Mouse (Mus musculus) urinary bladder, adult 2 months (tissue): Measurements from ENCODE around the gene Ust. TPM values are rescaled to one million over a fixed set of nuclear protein-coding genes. Genes with fewer than 3 reads are reported as not detected.

ENCODE experiments used
- DNase-seq: peaks from one replicate; pipeline ENCODE4 v3.0.0; 2022; ENCODE audit warnings: low spot score
- polyA plus RNA-seq: library from polyadenylated mRNA; depleted of rRNA; stranded (reverse); fragments of >200 nt; gene quantifications from 2 replicates; pipeline ENCODE4 v1.2.3, GENCODE M21; 2012

The Ust gene
- polyA plus RNA-seq, 1 experiment, result 5.7 TPM

- no peak for DNase-seq
Observed at GRCm38 (mm10) chr10:8330006-8330405, 188.6 kb downstream of the Ust start.

- DNase-seq, result peak; percentile 36
Observed at GRCm38 (mm10) chr10:8323304-8323765, 195.3 kb downstream of the Ust start.

GRCm38 (mm10) chr10:8320771-8321170 is 197.9 kb downstream of the Ust start:
- no peak for DNase-seq

DNA sequence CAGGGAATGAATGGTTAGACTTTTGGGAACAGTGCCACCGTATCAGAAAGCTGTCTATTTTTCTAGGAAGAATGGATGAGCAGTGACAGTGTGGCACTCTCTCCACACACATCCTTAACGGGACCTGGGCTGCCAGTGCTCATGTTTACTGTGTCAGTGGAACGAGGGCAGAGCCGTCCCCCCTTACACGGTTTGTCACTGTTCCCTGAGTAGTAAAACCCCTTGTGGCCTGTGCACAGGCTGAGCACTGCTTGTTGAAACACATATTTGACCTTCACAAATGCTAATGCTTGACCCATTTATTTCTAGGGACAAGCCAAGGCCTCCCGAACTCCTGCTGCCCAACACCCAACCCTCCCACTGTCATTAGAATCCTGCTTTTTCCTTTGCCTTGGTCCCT is 209.2 kb downstream of the Ust start:
- DNase-seq, result no peak

DNA sequence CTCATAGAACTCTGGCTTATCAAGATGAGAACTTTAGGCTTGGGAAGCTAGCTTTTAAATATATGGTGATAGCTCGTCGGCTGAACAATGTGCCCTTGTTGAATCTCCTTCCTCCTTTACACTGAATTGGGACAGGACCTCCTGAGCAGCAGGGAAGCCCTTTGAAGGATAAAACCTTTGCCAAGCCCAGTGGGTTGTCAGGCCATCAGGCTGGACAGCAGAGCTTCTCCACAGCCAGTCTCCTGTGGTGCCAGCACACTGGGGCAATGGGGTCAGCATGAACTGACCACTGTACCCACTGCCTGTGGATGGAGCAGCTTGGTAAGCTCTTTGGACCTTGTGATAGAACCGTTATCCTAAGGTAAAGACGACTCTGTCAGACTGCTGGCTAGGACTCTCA is 214.4 kb downstream of the Ust start:
- no peak for DNase-seq

DNA sequence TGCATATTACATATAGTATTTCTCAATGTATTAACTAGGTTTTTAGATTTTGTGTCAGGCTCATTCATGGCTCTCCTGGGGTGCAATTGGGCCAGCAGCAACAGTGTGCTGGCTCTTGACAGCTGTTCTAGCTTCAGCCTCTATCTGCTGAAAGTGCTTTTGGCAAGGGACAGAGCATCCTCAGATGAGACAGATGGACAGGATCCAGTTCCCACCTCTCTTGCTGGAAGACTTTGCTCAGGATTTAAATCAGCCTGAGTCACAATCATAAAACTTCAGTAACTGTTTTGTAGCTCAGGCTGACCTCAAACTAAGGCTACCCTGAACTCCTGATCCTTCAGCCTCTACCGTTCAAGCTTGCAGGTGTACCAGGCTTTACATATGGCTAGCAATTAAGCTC is 219.5 kb downstream of the Ust start:
- DNase-seq, result no peak

- no peak for DNase-seq
Observed at GRCm38 (mm10) chr10:8297214-8297613, 221.4 kb downstream of the Ust start.

DNA sequence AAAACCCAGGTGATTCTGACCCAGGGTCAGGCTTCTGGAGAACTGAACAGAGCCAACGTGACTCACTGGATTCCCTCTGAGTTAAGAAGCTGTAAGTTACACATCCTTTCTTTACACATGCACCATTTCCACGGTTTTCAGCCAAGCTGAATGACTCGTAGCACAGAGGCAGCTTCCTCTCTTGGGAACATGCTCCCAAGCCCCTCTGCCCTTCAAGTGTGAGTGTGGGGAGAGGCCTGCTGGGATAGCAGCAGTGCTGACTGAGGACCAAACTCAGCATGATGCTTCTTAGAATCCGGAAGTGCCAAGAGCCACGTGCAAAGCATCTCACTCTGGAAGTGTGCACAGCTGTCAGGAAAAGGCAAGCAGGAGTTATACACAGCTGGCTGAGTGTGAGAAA is 228.0 kb downstream of the Ust start:
- no peak for DNase-seq

- no peak for DNase-seq
Observed at GRCm38 (mm10) chr10:8287350-8287791, 231.3 kb downstream of the Ust start.

GRCm38 (mm10) chr10:8283991-8284390 is 234.6 kb downstream of the Ust start:
- DNase-seq, result no peak

GRCm38 (mm10) chr10:8277094-8277493 is 241.5 kb downstream of the Ust start:
- DNase-seq, result no peak

GRCm38 (mm10) chr10:8269681-8270080 is 248.9 kb downstream of the Ust start:
- no peak for DNase-seq

DNA sequence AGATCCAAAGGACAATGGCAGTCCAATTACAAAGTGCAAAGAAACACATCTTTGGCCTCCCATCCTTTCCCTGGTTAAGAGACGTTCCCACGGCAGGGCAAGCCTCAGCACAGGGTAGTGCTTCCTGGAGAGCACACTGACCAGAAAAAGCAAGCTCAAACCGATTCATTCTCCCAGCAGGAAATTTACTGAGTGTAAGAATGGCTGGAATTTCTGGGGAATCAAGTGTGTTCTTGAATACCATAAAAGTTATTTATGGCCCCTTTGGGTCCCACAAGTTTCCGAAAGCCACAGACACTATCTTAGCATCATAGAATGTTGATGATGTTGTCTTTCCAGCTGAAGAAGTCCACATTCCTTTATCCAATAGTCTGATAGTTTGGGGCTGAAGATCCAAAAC is 258.9 kb downstream of the Ust start:
- DNase-seq, result no peak

DNA sequence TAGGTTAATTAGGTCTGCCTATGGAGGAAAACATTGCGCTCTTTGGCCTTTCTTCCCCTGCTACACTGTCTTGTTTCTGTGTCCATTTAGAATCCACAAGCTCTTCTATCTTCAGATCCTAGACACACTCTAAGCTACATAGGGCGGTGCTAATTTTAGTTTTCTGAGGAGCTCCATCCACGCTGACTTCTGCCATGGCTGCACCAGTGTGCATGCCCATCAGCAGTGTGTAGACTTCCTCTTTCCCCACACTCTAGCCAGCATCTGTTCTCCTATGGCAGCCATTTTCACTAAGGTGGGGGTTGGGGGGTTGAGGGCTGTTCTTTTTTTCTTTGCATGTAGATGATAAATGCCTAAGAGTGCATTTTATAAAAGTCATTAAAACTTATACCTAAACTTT is 268.6 kb downstream of the Ust start:
- no peak for DNase-seq

- no peak for DNase-seq
Observed at GRCm38 (mm10) chr10:8242336-8242735, 276.3 kb downstream of the Ust start.

DNA sequence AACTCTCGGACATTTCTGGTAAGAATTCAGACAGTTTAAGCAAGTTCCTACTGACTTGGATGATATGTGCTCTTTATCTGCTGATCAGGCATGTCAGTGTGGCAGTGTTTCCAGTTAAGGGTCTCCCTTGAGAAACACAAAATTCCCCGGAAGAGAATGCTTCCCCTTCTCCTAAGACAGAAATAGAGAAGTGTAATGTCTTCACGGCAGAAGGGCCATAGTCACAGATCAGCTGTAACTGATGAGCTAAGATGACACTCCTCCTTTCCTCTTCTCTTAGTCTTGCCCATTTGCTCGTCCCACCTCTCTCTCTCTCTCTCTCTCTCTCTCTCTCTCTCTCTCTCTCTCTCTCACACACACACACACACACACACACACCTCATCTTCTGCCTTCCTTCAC is 277.9 kb downstream of the Ust start:
- DNase-seq, result no peak

- peak; percentile 28 for DNase-seq
Observed at GRCm38 (mm10) chr10:8240242-8240641, 278.4 kb downstream of the Ust start.

DNA sequence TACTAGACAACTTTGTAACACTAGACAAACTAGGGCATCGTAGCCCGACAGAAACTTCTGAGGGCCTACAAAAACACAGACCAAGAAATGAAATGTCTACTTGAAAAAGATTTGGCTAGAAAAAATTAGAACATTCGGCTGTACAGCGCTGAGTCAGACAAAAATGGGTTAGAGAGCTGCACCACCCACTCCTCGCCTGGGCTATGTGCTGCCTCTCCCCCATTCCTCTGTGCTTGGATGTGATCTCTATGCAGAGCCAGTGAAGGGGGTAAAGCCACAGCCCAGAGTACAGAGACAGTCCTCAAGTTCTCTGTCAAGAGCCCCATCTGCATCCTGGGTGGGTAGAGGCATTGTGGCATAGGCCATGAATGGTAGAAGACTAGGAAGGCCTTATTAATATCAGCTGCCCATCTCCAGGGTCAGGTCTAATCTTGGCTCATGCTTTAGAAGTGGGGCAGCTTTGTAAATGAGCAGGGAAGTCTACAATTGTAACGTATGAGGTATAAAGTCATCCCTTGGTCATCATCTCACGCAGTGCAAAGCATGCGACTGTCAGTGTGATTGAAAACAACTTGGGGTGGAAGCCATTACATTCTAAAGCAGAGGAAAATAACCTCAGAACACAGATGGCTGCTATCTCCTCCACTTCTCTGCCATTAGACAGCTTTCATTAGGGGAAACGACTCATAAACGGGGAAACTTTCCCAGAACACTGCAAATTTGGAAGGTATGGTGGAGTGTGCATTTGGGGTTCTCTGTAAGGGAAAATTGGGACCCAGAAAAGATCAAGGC is 281.6 kb downstream of the Ust start:
- no peak for DNase-seq

DNA sequence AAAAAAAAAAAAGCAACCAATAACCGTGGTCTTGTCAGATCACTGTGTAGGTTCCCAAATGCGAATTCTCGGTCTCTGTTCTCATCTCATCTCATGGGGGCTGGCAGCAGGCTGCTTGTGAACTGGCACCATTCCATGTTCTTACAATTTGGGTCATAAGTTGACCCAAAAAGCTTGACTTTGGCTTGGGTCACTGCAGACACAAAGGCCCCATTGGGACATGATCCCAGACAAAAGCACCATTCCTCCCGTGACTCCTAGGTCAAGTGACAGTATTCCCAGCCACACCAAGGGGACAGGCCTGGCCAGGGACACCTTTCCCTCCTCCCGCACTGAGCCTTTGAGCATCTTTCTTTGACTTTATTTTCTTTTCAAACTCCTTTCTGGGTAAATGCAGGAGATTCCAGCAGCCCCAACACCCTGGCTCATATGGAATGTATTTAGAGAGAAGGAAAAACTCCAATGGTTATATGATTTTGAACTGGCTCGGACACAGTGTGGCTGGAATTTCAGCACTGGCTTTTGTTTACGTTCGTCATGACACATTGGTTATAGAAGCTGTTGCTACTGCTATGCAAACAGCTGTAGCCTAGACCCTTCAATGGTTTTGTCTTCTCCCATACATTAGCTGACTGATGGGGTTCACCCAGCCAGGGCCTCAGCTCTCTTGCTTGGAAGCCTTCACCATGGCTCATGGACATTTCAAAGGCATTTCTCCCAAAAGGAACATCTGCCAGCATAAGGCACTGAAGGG is 285.3 kb downstream of the Ust start:
- DNase-seq, result no peak

GRCm38 (mm10) chr10:8232535-8232934 is 286.1 kb downstream of the Ust start:
- DNase-seq, result no peak

DNA sequence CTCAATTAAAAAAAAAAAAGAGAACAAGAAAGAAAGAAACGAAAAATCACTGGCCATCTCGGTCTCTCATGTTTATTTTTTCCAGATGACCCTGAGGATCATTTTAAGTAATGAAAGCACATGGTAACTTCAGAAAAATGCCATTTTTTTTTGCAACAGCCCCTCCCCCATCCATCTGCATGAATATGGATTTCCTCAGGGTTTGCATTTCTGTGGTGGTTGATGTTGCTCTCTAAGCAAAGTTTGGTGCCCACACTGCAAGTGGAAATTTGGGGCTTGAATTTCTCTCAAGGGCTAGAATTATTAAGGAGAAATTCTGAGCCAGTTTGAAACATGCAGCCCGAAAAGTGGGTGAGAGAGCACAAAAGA is 290.3 kb downstream of the Ust start:
- no peak for DNase-seq

DNA sequence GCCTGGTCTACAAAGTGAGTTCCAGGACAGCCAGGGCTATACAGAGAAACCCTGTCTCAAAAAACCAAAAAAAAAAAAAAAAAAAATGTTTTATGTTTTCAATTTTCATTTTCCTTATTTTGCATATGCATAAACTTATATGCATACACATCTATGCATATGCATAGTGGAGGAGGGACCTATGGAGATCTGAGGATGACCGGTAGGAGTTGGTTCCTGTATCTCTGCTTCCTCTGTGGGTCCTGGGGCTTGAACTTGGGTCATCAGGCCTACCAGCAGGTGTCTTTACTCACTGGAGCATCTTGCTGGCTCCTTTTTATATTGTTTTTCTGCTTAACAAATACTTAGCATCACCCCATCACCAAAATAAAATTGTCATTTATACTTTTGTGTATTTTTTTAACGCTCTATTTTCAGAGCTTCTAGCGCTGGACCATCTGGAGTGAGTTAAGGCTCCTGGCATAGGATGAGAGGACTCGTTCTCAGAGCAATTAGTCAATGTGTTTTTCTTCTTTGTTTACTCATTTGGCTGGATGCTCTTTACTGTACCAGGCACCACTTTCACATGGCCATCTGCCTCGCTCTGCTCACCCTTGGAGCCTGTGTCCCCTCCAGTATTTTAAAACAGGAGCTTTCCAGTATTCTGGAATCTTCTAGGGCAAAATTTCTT is 290.8 kb downstream of the Ust start:
- no peak for DNase-seq

DNA sequence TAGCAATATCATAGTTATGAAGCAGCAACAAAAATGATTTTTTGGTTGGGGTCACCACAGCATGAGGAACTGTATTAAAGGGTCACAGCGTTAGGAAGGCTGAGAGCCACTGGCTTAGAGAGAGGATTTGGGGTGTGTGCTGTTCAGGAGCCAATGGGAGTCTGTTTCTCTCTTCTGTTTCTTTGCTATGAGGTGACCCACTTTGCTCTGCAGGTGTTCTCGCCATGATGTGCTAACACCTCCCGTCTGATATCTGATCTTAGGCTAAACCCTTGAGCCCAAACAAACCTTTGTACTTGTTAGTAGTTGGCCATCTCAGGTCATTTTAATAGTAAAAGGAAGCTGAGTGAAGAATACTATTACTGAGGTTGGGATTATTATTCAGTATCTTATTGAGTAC is 292.0 kb downstream of the Ust start:
- no peak for DNase-seq
